Mouse (Mus musculus) heart, postnatal 4 days (tissue): ENCODE data around the gene Efcab11. TPM values are rescaled to one million over a fixed set of nuclear protein-coding genes. Genes with fewer than 3 reads are reported as not detected.

Experiments
- DNase-seq: peaks from one replicate; pipeline ENCODE4 v3.0.0; 2021
- total RNA-seq, 2 experiments: library from RNA; stranded (reverse); gene quantifications; 2 replicates each; pipeline ENCODE4 v1.2.3; 2021

Gene Efcab11
- total RNA-seq, 2 experiments from 2014 or later = 3.5 to 4.2 TPM

GRCm38 (mm10) chr12:99671162-99671865 lies 212.9 kb downstream of the Efcab11 start:
- no peak for DNase-seq

- DNase-seq = no peak
These were observed 213.5 kb downstream of the Efcab11 start for GRCm38 (mm10) chr12:99670762-99671152.

GRCm38 (mm10) chr12:99669976-99670761 lies 214.1 kb downstream of the Efcab11 start:
- DNase-seq = no peak

- DNase-seq = no peak
These were observed 229.0 kb downstream of the Efcab11 start for GRCm38 (mm10) chr12:99654991-99655880.

GRCm38 (mm10) chr12:99652459-99652858 lies 231.8 kb downstream of the Efcab11 start:
- DNase-seq = no peak

- no peak for DNase-seq
These were observed 234.5 kb downstream of the Efcab11 start for GRCm38 (mm10) chr12:99649732-99650131.

GRCm38 (mm10) chr12:99648781-99649180 lies 235.5 kb downstream of the Efcab11 start:
- DNase-seq = no peak

GRCm38 (mm10) chr12:99646556-99647354 lies 237.5 kb downstream of the Efcab11 start:
- peak; percentile 4 for DNase-seq

GRCm38 (mm10) chr12:99645418-99645817 lies 238.8 kb downstream of the Efcab11 start:
- DNase-seq = peak; percentile 77

- peak; percentile 3 for DNase-seq
These were observed 239.3 kb downstream of the Efcab11 start for GRCm38 (mm10) chr12:99644966-99645365.

Other genes starting within 250 kb of the Efcab11 start
- 10 to 100 TPM; 16.7 to 18.1 TPM for gene Tdp1, start 78 bp upstream of the Efcab11 start, total RNA-seq
- under 1 TPM; 0.25 to 0.55 TPM for gene Kcnk13, start 80.1 kb upstream of the Efcab11 start, total RNA-seq
- gene Psmc1, start 225.7 kb upstream of the Efcab11 start, total RNA-seq = 100 to 1,000 TPM; 143 to 149 TPM